Mouse (Mus musculus): ENCODE measurements around the gene Phxr2. TPM values are rescaled to one million over a fixed set of nuclear protein-coding genes. Genes with fewer than 3 reads are reported as not detected.

Gene Phxr2
- total and polyA plus RNA-seq, 3 experiments: not detected

GRCm38 (mm10) chr10:99136337-99136736 is 10.2 kb upstream of the Phxr2 start:
- Histone ChIP-seq H3K27ac (ENCODE audit: insufficient read depth, low read depth) (no peak overlapping the region), H3K4me2 (ENCODE audit: insufficient read depth, low read depth, poor library complexity, severe bottlenecking) (no peak overlapping the region), H3K9ac (ENCODE audit: insufficient read depth, low read depth) (no peak overlapping the region), H3K4me1 (ENCODE audit: control insufficient read depth in 1 of 2, insufficient read depth in 2 of 2) (peaks cover 0 to 19% of the 10 kb centered on the region in 2 experiments; a peak in 2 of 4 replicates), H3K27me3 (replicated peaks) (no peaks in the 10 kb centered on the region), H3K4me3 (replicated peaks in 1 of 3; ENCODE audit: low read depth in 2 of 3, low read length in 2 of 3, poor library complexity in 1 of 3) (no peak overlapping the region), H3K79me2 (replicated peaks; ENCODE audit: control insufficient read depth, extremely low read depth, insufficient read depth, poor library complexity, severe bottlenecking) (no peaks in the 10 kb centered on the region), H3K36me3 (replicated peaks in 1 of 2; ENCODE audit: control insufficient read depth in 1 of 2, insufficient read depth in 1 of 2, low read length in 1 of 2) (peaks cover 8 to 47% of the 10 kb centered on the region in 2 experiments), H3K9me3 (replicated peaks; ENCODE audit: low read length) (no peaks in the 10 kb centered on the region)
- TF ChIP-seq CHD1 (IDR thresholded peaks at IDR 0.05; ENCODE audit: low read depth, low read length) (no peak), SIN3A (IDR thresholded peaks at IDR 0.05; ENCODE audit: low read length) (no peak), PAX5 (IDR thresholded peaks at IDR 0.05; ENCODE audit: low read length) (no peak), ELF1 (IDR thresholded peaks at IDR 0.05; ENCODE audit: low read depth, low read length) (no peak), RAD21 (IDR thresholded peaks at IDR 0.05; ENCODE audit: low read depth, low read length) (no peak), POLR2A (IDR thresholded peaks at IDR 0.05; ENCODE audit: low read depth, low read length) (no peak), UBTF (IDR thresholded peaks at IDR 0.05; ENCODE audit: low read depth, low read length) (no peak), E2F4 (IDR thresholded peaks at IDR 0.05; ENCODE audit: insufficient replicate concordance, low read depth, low read length) (no peak), MAFK (IDR thresholded peaks at IDR 0.05; ENCODE audit: insufficient replicate concordance, low read length) (no peak), GABPA (IDR thresholded peaks at IDR 0.05; ENCODE audit: insufficient replicate concordance, low read depth, low read length) (no peak), ZMIZ1 (IDR thresholded peaks at IDR 0.05; ENCODE audit: low read depth, low read length) (no peak), CTCF (conservative IDR thresholded peaks at IDR 0.05 in 1 of 2, IDR thresholded peaks at IDR 0.05 in 1 of 2; ENCODE audit: low read depth in 2 of 2, low read length in 2 of 2) (no peak), JUND (conservative IDR thresholded peaks at IDR 0.05; ENCODE audit: low read depth, low read length) (no peak), RCOR1 (conservative IDR thresholded peaks at IDR 0.05; ENCODE audit: low read depth, low read length) (no peak)
- dilution Hi-C loops (cut with MboI; ENCODE audit: extremely low pct_ligation_motif_present, extremely low pct_unique_long_range_greater_than_20kb, low sequenced_read_pairs): no loop called here
- no peak for DNase-seq (ENCODE audit: extremely low read depth)
- in situ Hi-C loops (cut with MboI; ENCODE audit: low pct_ligation_motif_present, low pct_unique_long_range_greater_than_20kb, low sequenced_read_pairs): no loop called here

GRCm38 (mm10) chr10:99133321-99133875 is 7.3 kb upstream of the Phxr2 start:
- Histone ChIP-seq H3K9ac (ENCODE audit: insufficient read depth, low read depth) (no peak overlapping the region), H3K27me3 (replicated peaks) (no peaks in the 10 kb centered on the region), H3K27ac (ENCODE audit: insufficient read depth, low read depth) (no peak overlapping the region), H3K9me3 (replicated peaks; ENCODE audit: low read length) (no peaks in the 10 kb centered on the region), H3K4me2 (ENCODE audit: insufficient read depth, low read depth, poor library complexity, severe bottlenecking) (no peak overlapping the region), H3K36me3 (replicated peaks in 1 of 2; ENCODE audit: control insufficient read depth in 1 of 2, insufficient read depth in 1 of 2, low read length in 1 of 2) (peaks cover 8 to 60% of the 10 kb centered on the region in 2 experiments), H3K4me3 (replicated peaks in 1 of 3; ENCODE audit: low read depth in 2 of 3, low read length in 2 of 3, poor library complexity in 1 of 3) (no peak overlapping the region), H3K4me1 (ENCODE audit: control insufficient read depth in 1 of 2, insufficient read depth in 2 of 2) (peaks cover 2 to 45% of the 10 kb centered on the region in 2 experiments; a peak in 3 of 4 replicates), H3K79me2 (replicated peaks; ENCODE audit: control insufficient read depth, extremely low read depth, insufficient read depth, poor library complexity, severe bottlenecking) (no peaks in the 10 kb centered on the region)
- dilution Hi-C loops (cut with MboI; ENCODE audit: extremely low pct_ligation_motif_present, extremely low pct_unique_long_range_greater_than_20kb, low sequenced_read_pairs): no loop called here
- no peak for TF ChIP-seq USF2 (conservative IDR thresholded peaks at IDR 0.05; ENCODE audit: low read depth, low read length)
- TF ChIP-seq SMC3 (IDR thresholded peaks at IDR 0.05; ENCODE audit: low read depth, low read length): no peak
- TF ChIP-seq EP300 (IDR thresholded peaks at IDR 0.05; ENCODE audit: low read length): no peak
- no peak for TF ChIP-seq MAFK (IDR thresholded peaks at IDR 0.05; ENCODE audit: insufficient replicate concordance, low read length)
- TF ChIP-seq SIN3A (IDR thresholded peaks at IDR 0.05; ENCODE audit: low read length): no peak
- in situ Hi-C loops (cut with MboI; ENCODE audit: low pct_ligation_motif_present, low pct_unique_long_range_greater_than_20kb, low sequenced_read_pairs): no loop called here
- no peak for DNase-seq (ENCODE audit: extremely low read depth)

All from CH12.LX (cell line).